Mouse (Mus musculus) retina, adult 2 months (tissue): Measurements from ENCODE around the gene Ube2s.
"Not testable (repeated sequence)": the region's sequence is repeated elsewhere in the genome, so short reads cannot be mapped to it uniquely, and the experiment has no call there.

Experiments used
- DNase-seq: peaks from one replicate; pipeline ENCODE4 v3.0.0-alpha.2; 2012; ENCODE audit warnings: low read depth, low spot score

Ube2s gene

GRCm38 (mm10) chr7:4812303-4813104 lies at the start of gene Ube2s:
Gene Ube2s, minus strand, starts transcription at chr7:4812590.
- DNase-seq, result peak; percentile 99

DNA sequence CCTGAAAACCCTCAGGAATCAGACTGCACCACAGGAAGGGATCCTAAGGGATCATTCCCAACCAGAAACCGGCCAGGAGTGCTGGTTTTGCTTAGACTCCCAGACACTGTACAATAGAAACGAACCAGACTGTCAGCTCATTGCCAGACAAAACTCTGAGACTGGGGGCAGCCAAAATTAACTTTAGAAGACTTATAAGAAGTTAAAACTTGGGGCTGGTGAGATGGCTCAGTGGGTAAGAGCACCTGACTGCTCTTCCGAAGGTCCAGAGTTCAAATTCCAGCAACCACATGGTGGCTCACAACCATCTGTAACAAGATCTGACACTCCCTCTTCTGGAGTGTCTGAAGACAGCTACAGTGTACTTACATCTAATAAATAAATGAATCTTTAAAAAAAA lies 48.5 kb upstream of the Ube2s start:
- not testable (repeated sequence) for DNase-seq

- DNase-seq, result no peak
Observed at GRCm38 (mm10) chr7:4859418-4859978, 47.1 kb upstream of the Ube2s start.

- DNase-seq, result no peak
Observed at GRCm38 (mm10) chr7:4857321-4857720, 44.9 kb upstream of the Ube2s start.

DNA sequence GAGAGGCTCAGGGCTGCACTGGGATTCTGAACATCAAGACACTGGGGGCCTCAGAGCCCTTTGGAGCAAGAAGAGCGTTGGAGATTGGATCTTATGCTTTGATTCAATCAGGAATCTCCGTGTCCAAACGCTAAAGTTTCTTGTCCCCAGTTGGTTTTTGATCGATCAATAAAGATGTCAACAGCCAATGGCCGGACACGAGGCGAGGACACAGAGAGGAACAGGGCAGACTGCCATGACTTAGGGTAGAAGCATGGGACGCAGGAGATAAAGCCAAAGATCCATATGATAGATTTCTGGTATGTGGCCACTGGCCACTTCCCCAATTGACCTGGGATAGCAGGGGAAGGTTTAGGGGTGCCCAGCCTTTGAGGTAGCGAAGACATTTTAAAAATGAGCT lies 44.1 kb upstream of the Ube2s start:
- no peak for DNase-seq

- DNase-seq, result no peak
Observed at GRCm38 (mm10) chr7:4853613-4854012, 41.2 kb upstream of the Ube2s start.

- DNase-seq, result no peak
Observed at GRCm38 (mm10) chr7:4851315-4851688, 38.9 kb upstream of the Ube2s start.

DNA sequence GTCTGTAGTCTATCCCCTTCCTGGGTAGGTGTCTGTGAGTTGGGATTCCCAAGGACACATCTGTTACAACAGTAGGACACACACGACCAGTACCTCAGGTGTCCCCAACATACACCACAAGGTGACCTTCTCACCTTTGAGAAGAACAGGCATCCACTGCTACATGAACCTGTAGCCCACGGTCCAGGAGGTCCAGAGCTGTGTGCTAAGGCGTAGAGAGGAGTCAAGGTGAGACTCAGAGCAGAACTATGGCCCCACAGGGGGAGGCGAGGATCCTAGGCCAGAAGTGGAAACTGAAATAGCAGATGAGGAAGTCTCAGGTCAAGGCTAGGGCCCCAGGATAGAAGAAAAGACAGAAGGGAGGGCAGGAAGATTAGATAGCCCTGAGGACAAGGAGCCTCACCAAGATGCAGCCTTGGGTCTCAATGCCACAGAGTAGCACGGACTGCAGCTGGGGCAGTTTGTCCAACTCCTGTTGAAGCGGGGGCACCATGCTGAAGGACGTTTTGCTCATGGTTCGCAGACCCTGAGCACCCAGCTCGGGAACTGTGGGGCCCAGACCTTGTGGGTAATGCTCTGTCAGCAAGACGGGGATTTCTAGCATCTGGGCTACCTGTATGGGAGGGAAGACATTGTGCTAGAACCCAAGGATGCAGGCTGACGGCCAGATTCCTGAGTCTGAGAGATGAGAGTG lies 38.4 kb upstream of the Ube2s start:
- DNase-seq, result no peak

GRCm38 (mm10) chr7:4849372-4849771 lies 37.0 kb upstream of the Ube2s start:
- no peak for DNase-seq

DNA sequence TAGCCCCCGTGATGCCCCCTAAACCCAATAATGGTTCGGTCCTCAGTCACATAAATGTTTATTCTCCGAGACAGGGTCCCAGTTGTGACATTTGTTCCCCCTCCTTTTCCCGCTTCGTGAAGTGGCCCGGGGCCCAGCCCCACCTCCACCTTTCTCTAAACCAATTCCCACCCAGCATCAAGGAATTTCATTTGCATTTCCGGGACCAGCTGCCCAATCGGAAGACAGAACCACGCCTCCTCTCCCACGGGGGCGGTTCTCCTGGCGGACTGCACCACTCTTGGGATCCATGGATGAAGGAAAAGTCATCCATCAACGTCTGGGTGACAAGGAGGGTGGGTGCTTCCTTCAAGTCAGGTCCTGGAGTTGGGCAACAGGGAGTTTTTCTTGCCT lies 32.5 kb upstream of the Ube2s start:
- no peak for DNase-seq

DNA sequence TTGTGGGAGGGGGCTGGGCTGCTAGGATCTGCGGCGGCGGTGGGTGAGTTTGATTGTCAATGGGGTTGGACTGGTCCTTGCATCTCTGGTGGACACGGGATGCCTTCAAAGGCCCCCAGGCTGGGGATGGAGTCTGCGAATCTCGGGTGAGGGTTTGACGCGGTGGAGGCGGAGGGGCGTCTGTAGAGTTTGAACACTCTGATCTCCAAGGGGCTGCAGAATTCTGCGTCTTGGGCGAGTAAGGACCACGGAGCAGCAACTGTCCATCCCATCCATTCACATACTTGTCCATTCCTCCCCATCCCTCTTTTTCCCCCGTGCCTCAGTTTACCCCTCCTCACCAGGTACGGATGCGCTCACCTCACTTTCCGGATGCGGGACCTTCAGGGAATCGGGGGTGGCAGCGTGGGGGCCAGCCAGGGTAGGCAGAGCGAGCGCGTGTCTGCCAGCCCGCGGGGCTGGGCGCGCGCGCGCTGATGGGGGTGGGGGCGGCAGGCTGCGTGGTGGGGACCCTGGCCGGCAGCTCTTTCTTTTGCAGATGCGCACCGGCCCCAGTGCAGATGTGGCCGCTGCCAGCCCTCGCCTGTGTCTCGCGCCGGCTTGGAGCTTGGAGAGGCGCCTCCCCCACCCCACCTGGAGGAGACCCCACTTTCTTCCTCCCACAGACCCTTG lies 32.0 kb upstream of the Ube2s start, which contains the start of gene Shisa7:
Gene Shisa7 (minus strand): TSS at position 452 of the 672 bp plus-strand sequence.
- no peak for DNase-seq

DNA sequence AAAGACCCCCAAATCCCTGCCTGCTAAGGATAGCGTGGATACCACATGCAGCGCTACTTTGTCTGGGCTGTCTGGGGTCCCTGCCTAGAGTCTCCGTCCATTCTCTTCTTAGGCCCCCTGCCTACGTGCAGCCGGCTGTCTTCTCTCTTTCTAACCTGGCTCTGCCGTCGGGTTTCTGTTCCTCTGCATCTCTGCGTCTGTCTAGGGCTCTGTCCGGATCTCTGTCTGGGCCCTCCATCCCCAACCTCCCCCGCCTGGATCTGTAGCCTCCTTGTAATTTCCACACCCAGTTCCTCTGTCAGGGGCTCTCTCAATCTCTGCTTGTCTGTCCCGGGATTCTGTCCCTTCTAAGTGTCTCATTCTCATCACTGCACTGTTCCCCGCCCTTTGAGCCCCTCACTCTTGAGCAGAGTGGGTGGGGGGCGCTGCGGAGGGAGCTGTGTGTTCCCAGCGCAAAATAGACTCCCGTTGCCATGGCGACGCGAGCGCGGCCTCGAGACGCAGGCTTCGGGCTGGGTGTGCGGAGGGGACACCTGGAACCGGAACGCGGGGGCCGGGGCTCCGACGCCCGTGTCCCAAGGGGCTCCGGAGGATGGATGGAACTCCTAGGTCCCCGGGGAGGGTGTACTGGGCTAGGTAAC lies 31.3 kb upstream of the Ube2s start:
- no peak for DNase-seq

DNA sequence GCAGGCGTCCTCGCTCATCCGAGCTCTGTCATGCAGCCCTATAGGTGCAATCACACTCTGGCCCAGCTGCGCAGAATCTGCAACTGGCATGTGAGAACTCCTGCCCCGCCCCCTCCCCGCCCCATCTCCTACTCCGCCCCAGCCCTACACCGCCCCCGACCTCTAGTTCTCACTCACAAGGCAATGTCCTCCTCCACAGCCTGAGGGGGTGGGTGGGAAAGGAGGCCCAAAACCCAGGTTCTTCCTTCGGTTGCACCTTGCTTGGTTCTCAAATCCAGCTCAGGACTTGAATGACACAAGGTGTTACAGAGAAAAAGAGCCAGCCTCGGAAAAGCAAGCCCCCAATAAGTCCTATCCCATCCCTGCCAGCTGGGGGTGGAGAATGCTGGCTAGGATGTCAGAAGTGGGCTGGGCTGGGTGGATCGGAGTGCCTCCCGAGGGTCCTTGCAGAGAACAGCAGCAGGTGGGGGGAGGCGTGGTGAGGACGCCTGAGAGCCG lies 30.3 kb upstream of the Ube2s start:
- DNase-seq, result no peak

DNA sequence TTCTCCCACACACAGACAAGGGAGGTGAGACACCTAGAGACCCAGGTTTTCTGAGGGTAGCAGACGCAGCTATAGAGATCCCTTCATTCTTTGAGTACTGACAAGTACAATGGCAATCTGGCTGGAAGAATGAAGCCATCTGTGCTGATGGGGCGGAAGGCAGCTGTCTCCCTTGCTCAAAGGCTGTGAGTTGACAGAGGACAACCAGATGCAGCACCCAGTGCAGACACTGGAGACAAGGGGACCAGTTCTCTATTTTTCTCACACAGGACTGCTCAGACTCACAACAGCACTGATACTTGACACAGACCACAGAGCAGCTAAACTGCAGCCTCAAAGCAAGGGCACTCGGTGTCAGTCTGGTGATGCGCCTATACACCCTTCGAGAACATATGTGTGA lies 29.7 kb upstream of the Ube2s start:
- no peak for DNase-seq

DNA sequence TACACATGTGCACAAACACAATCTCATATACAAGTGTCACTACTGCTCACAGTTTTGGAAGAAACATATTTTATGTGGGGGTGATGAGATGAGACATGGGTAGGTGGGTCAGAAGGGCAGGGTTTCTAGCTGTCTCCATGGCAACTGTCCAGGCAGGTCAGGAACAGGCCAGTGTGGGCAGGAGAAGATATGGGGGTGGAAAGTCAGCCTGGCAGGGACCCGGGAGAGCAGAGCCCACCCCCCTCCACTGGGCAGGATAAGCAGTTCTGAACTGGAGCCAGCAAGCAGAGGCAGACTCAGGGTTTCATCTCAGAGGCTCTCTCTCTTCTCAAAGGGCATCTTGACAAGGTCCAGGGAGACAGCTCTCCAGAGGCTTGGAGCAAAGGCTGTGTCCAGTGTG lies 25.2 kb upstream of the Ube2s start:
- no peak for DNase-seq

DNA sequence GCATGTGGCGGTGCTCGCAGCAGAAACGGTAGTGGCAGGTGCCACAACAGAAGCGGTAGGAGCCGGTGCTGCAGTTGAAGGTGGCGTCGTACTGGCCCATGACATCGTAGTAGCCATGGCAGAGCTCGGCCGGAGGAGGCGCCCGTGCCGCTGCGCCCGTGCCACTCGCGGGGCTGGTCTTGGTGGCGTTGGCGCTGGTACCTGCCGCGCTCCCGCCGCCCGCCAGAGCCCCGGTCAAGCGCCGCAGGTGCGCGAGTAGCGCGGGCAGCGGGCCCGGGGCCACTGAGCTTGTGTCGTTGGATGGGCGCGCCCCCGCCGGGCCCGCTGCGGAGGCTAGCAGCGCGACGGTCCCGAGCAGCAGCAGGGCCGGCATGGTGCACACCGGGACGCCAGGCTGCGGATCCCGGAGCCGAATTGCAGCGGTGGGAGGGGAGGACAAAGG lies 24.0 kb upstream of the Ube2s start:
- no peak for DNase-seq

DNA sequence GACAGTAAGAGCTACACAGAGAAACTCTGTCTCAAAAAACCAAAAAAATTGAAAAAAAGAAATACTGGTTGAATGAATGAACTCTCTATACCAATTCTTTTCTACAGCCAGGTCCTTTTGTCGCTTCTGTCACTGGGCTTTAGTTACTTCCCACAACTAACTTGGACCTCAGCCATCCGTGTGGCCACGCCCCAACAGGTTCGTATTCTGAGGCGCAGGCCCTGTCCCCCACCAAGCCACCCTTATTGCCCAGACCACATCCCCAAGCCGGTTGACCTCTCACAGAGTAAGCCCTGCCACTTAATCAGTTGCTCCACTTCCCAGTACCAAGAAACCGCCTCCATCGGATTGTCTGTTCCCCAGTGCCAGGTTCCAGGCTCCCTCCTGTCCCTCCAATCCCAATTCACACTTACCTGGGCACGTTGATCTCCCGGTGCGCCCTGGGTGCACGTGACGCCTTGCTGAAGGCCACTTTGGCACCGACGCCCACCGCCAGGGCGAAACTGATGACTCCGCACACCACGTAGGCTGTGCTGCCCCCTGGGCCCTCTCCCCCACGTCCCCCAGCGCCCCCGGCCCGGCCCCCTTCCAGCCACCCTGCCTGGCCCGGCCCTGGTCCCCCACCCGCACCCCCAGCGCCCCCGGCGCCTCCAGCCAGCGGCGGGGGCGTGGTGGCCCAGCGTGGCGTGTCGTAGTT lies 23.4 kb upstream of the Ube2s start:
- no peak for DNase-seq

- DNase-seq, result no peak
Observed at GRCm38 (mm10) chr7:4830476-4830875, 18.1 kb upstream of the Ube2s start.

DNA sequence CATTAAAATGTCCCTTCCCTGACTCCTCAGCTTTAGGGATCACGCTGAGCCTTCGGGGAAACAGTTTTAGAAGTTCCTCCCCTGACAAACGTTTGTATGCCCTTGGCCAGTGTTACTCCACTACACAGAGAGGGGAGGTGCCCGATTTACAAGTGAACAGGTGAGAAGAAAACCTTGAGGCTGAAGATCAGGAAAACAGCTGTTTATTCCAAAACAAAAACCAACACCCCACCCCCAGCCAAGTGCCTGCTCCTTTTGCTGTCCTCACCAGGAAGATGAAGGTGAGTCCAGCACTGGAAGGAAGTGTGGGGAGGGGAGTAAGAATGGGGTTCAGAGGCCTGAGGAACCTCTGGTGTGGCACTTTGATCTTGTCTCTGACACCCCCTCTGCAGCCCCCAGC lies 13.0 kb upstream of the Ube2s start:
- no peak for DNase-seq

- no peak for DNase-seq
Observed at GRCm38 (mm10) chr7:4822162-4822907, 9.9 kb upstream of the Ube2s start.
